8 mouse cellular contexts compared by ENCODE assay signal in genomic region chr13:38036343-38037043, GRCm38 (mm10). TPM values are rescaled to one million over a fixed set of nuclear protein-coding genes. Genes with fewer than 3 reads are reported as not detected.
DNase-seq lines count a peak whose midpoint lies in the region; ATAC-seq and TF ChIP-seq lines count a peak whose summit lies in the region.

Gene Riok1, plus strand, starts transcription at chr13:38036995.

- DNase-seq in frontal cortex, adult 2 months (ENCODE audit: extremely low spot score in 1 of 2, low spot score in 1 of 2): peak in 1 of 2 experiments; percentile 9
- no peak for DNase-seq in frontal cortex, postnatal 36 days (ENCODE audit: low spot score in 2 of 2)
- no peak for DNase-seq in cerebellum, adult 2 months
- DNase-seq in kidney, postnatal 14 days: peak; percentile 2
- DNase-seq in lung, postnatal 0 days (ENCODE audit: low spot score): no peak

- TF ChIP-seq POLR2A in ES-Bruce4 (IDR thresholded peaks at IDR 0.05; ENCODE audit: insufficient read depth, low read length): no peak
- TF ChIP-seq POLR2A in cerebellum, adult 2 months (IDR thresholded peaks at IDR 0.05; ENCODE audit: borderline replicate concordance, insufficient read depth, low read length): no peak

- H3K4me2 ChIP-seq in heart, embryonic 11.5 days: peak within 1 kb of the TSS; percentile 64
- H3K4me2 ChIP-seq in lung, postnatal 0 days (replicated peaks; ENCODE audit: low read depth, low read length): peak within 1 kb of the TSS; percentile 59
- peak within 1 kb of the TSS; percentile 87 for H3K4me2 ChIP-seq in stomach, embryonic 15.5 days

- peak; percentile 66 for ATAC-seq in heart, embryonic 11.5 days (replicated peaks; ENCODE audit: insufficient number of reproducible peaks, low FRiP score, low TSS enrichment)
- ATAC-seq in lung, postnatal 0 days: peak; percentile 66
- peak; percentile 65; the same call in 1 of the 2 replicates for ATAC-seq in stomach, embryonic 15.5 days (ENCODE audit: insufficient read depth, low FRiP score, low read depth)

- H3K27ac ChIP-seq in ES-Bruce4 (ENCODE audit: insufficient read depth, low read length): no peak within 1 kb of the TSS
- peak within 1 kb of the TSS; percentile 31; the same call in 1 of the 2 replicates for H3K27ac ChIP-seq in cerebellum, adult 2 months (ENCODE audit: insufficient read depth, low read length)
- H3K27ac ChIP-seq in heart, embryonic 11.5 days (ENCODE audit: low read depth, low read length): peak within 1 kb of the TSS; percentile 74
- peak within 1 kb of the TSS; percentile 81 for H3K27ac ChIP-seq in lung, postnatal 0 days (ENCODE audit: low read length)
- peak within 1 kb of the TSS; percentile 84 for H3K27ac ChIP-seq in stomach, embryonic 15.5 days

- H3K9me3 ChIP-seq in ES-Bruce4 (replicated peaks; ENCODE audit: control insufficient read depth, insufficient read depth, low read length, poor library complexity, severe bottlenecking): no peaks in the 10 kb centered on the region
- H3K9me3 ChIP-seq in heart, embryonic 11.5 days (replicated peaks; ENCODE audit: control insufficient read depth, low read length): no peaks in the 10 kb centered on the region
- no peaks in the 10 kb centered on the region for H3K9me3 ChIP-seq in lung, postnatal 0 days (ENCODE audit: low read length)
- no peaks in the 10 kb centered on the region for H3K9me3 ChIP-seq in stomach, embryonic 15.5 days

- peak within 1 kb of the TSS; percentile 82 for H3K4me3 ChIP-seq in ES-Bruce4 (ENCODE audit: low read depth, low read length)
- H3K4me3 ChIP-seq in cerebellum, adult 2 months (replicated peaks; ENCODE audit: insufficient read depth, low read depth, low read length): peak within 1 kb of the TSS; percentile 80
- H3K4me3 ChIP-seq in heart, embryonic 11.5 days (ENCODE audit: low read depth, low read length): peak within 1 kb of the TSS; percentile 84
- H3K4me3 ChIP-seq in lung, postnatal 0 days (ENCODE audit: low read depth, low read length): peak within 1 kb of the TSS; percentile 78
- peak within 1 kb of the TSS; percentile 81 for H3K4me3 ChIP-seq in stomach, embryonic 15.5 days (replicated peaks)

- no peaks in the 10 kb centered on the region for H3K27me3 ChIP-seq in ES-Bruce4 (ENCODE audit: control insufficient read depth, insufficient read depth, low read length, poor library complexity, severe bottlenecking)
- H3K27me3 ChIP-seq in cerebellum, adult 2 months (ENCODE audit: control insufficient read depth, insufficient read depth, low read length): no peaks in the 10 kb centered on the region
- no peaks in the 10 kb centered on the region for H3K27me3 ChIP-seq in heart, embryonic 11.5 days (ENCODE audit: control insufficient read depth, insufficient read depth, low read length)
- no peaks in the 10 kb centered on the region for H3K27me3 ChIP-seq in lung, postnatal 0 days (replicated peaks; ENCODE audit: insufficient read depth, low read length)
- no peaks in the 10 kb centered on the region for H3K27me3 ChIP-seq in stomach, embryonic 15.5 days (replicated peaks)

- peaks cover 11% of the 10 kb centered on the region; the same call in 1 of the 2 replicates for H3K36me3 ChIP-seq in ES-Bruce4 (ENCODE audit: control insufficient read depth, insufficient read depth, low read length, poor library complexity, severe bottlenecking)
- H3K36me3 ChIP-seq in heart, embryonic 11.5 days (ENCODE audit: control insufficient read depth, insufficient read depth, low read length): 0 out of 2 replicates have a peak, but pooled peaks cover 3% of the 10 kb centered on the region
- H3K36me3 ChIP-seq in lung, postnatal 0 days (ENCODE audit: insufficient read depth, low read length): no peaks in the 10 kb centered on the region
- H3K36me3 ChIP-seq in stomach, embryonic 15.5 days: 0 out of 2 replicates have a peak, but pooled peaks cover 15% of the 10 kb centered on the region

- 9% methylated on average over 37 of the region's 37 CpGs for WGBS in cerebellum, adult 2 months
- 8% methylated on average over 37 of the region's 37 CpGs for WGBS in heart, embryonic 11.5 days (ENCODE audit: insufficient replicate concordance)
- WGBS in lung, postnatal 0 days: 12% methylated on average over 37 of the region's 37 CpGs
- 11% methylated on average over 37 of the region's 37 CpGs for WGBS in stomach, embryonic 15.5 days

- no peaks in the 10 kb centered on the region for H3K4me1 ChIP-seq in ES-Bruce4 (ENCODE audit: control insufficient read depth, insufficient read depth, low read length)
- no peaks in the 10 kb centered on the region for H3K4me1 ChIP-seq in cerebellum, adult 2 months (ENCODE audit: control insufficient read depth, insufficient read depth, low read length)
- peaks cover 8% of the 10 kb centered on the region; the same call in 1 of the 2 replicates for H3K4me1 ChIP-seq in heart, embryonic 11.5 days (ENCODE audit: control insufficient read depth, insufficient read depth, low read length)
- H3K4me1 ChIP-seq in lung, postnatal 0 days (ENCODE audit: insufficient read depth, low read depth, low read length): peaks cover 7% of the 10 kb centered on the region
- peaks cover 13% of the 10 kb centered on the region; the same call in 1 of the 2 replicates for H3K4me1 ChIP-seq in stomach, embryonic 15.5 days

- TF ChIP-seq CTCF in ES-Bruce4 (IDR thresholded peaks at IDR 0.05; ENCODE audit: low read depth, low read length): no peak
- no peak for TF ChIP-seq CTCF in cerebellum, adult 2 months (IDR thresholded peaks at IDR 0.05; ENCODE audit: borderline replicate concordance, insufficient read depth, low read depth, low read length)
- no peak for TF ChIP-seq CTCF in lung, postnatal 0 days (IDR thresholded peaks at IDR 0.05)

- no peak for TF ChIP-seq EP300 in ES-Bruce4 (IDR thresholded peaks at IDR 0.05; ENCODE audit: insufficient read depth, low read depth, low read length)
- TF ChIP-seq EP300 in lung, postnatal 0 days (IDR thresholded peaks at IDR 0.05): no peak

- H3K9ac ChIP-seq in ES-Bruce4 (ENCODE audit: low read depth, poor library complexity, severe bottlenecking): peak within 1 kb of the TSS; percentile 75
- peak within 1 kb of the TSS; percentile 84 for H3K9ac ChIP-seq in heart, embryonic 11.5 days (ENCODE audit: low read depth, low read length)
- peak within 1 kb of the TSS; percentile 93 for H3K9ac ChIP-seq in lung, postnatal 0 days (replicated peaks; ENCODE audit: low read depth)
- peak within 1 kb of the TSS; percentile 56 for H3K9ac ChIP-seq in stomach, embryonic 15.5 days

RNA-seq across cellular contexts. Expression of gene Riok1, which starts in this region (rescaled TPM):
- polyA plus RNA-seq in frontal cortex, adult 2 months (2012; rRNA removed): 33.9 and 35.7 TPM in 2 replicates
- 41.9 and 47.5 TPM in 2 replicates for polyA plus RNA-seq in ES-Bruce4 (2011; ENCODE audit: insufficient read depth, insufficient read length, low read depth, missing spikeins)
- 33.1 and 34.0 TPM in 2 replicates for polyA plus RNA-seq in cerebellum, adult 2 months (2012; rRNA removed)
- polyA plus RNA-seq in heart, embryonic 11.5 days (2014; fragmentation: Nextera tagmentation; extraction: Ambion mirVana): 33.2 and 36.1 TPM in 2 replicates
- polyA plus RNA-seq in lung, postnatal 0 days (2015; fragmentation: Nextera tagmentation; extraction: Ambion mirVana): 29.5 and 33.9 TPM in 2 replicates
- polyA plus RNA-seq in stomach, embryonic 15.5 days (2015; fragmentation: Nextera tagmentation; extraction: Ambion mirVana): 48.1 and 51.1 TPM in 2 replicates
